Mouse (Mus musculus): Measurements from ENCODE around the gene Calcoco2.

DNA sequence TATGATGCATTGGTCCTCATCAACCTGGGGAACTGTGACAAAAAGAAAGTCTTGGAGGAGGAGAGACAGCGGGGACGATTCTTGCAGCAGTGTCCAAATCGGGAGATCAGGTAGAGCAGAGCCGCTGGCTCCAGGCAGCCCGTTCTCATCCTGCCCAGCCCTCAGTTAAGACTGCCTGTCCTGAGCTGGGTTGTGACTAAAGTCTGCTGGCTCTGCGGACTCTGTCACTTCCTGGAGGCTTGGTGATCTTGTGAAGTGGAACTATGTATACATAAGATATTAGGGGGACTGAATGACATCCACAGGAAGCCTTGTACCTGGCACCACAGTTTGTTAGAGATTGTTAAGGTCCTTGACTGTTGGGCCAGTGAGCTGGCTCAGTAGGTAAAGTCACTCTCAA is 35.7 kb upstream of the Calcoco2 start:
- TF ChIP-seq CTCF (IDR thresholded peaks at IDR 0.05) (no peak), POLR2A (IDR thresholded peaks at IDR 0.05; ENCODE audit: insufficient read depth, low read depth, low read length) (no peak), EP300 (IDR thresholded peaks at IDR 0.05; ENCODE audit: insufficient read depth, low read depth, low read length) (no peak)
